Mouse (Mus musculus) neural tube, embryonic 13.5 days (tissue): ENCODE measurements around the gene A930004D18Rik. TPM values are rescaled to one million over a fixed set of nuclear protein-coding genes. Genes with fewer than 3 reads are reported as not detected.

Experiments used
- ATAC-seq: fragments of 200-750 bp; cut with Nextera tagmentation; 2 replicates; pipeline ENCODE4 v1.8.0; 2017; ENCODE audit warnings: low read depth, mild to moderate bottlenecking, moderate TSS enrichment, moderate library complexity
- H3K27ac ChIP-seq: fragments of 300-500 bp; sonication (generic); replicated peaks from 2 replicates; pipeline ENCODE4 v1.5.1; 2015; ENCODE audit warnings: moderate library complexity, mild to moderate bottlenecking, inconsistent platforms
- H3K27me3 ChIP-seq: fragments of 300-500 bp; sonication (generic); 2 replicates; pipeline ENCODE4 v1.6.1; 2015; ENCODE audit warnings: mild to moderate bottlenecking, inconsistent platforms
- H3K36me3 ChIP-seq: fragments of 300-500 bp; sonication (generic); 2 replicates; pipeline ENCODE4 v1.6.1; 2015; ENCODE audit warnings: mild to moderate bottlenecking, inconsistent platforms
- H3K4me1 ChIP-seq: fragments of 300-500 bp; sonication (generic); replicated peaks from 2 replicates; pipeline ENCODE4 v1.6.1; 2015; ENCODE audit warnings: inconsistent platforms
- H3K4me2 ChIP-seq: fragments of 300-500 bp; sonication (generic); 2 replicates; pipeline ENCODE4 v1.6.1; 2015; ENCODE audit warnings: inconsistent platforms, mild to moderate bottlenecking, moderate library complexity
- H3K4me3 ChIP-seq: fragments of 300-500 bp; sonication (generic); 2 replicates; pipeline ENCODE4 v1.5.1; 2015; ENCODE audit warnings: mild to moderate bottlenecking, inconsistent platforms
- H3K9ac ChIP-seq: fragments of 300-500 bp; sonication (generic); 2 replicates; pipeline ENCODE4 v1.6.1; 2015; ENCODE audit warnings: moderate library complexity, mild to moderate bottlenecking, inconsistent platforms
- H3K9me3 ChIP-seq: fragments of 300-500 bp; sonication (generic); 2 replicates; pipeline ENCODE4 v1.6.1; 2016; ENCODE audit warnings: inconsistent platforms
- WGBS: fragments of 180-500 bp; shearing (Covaris S2); methylation state at CpG from one replicate; pipeline ENCODE4 v1.1.7; 2015; 5-methylcytosine and 5-hydroxymethylcytosine counted together
- polyA plus RNA-seq: library from polyadenylated mRNA; unstranded; fragments of >200 nt; fragmentation: Nextera tagmentation; extraction: Ambion mirVana; gene quantifications from 2 replicates; pipeline ENCODE4 v1.2.1, GENCODE M21; 2015

A930004D18Rik gene
- polyA plus RNA-seq = 8.8 and 12.3 TPM in 2 replicates

DNA sequence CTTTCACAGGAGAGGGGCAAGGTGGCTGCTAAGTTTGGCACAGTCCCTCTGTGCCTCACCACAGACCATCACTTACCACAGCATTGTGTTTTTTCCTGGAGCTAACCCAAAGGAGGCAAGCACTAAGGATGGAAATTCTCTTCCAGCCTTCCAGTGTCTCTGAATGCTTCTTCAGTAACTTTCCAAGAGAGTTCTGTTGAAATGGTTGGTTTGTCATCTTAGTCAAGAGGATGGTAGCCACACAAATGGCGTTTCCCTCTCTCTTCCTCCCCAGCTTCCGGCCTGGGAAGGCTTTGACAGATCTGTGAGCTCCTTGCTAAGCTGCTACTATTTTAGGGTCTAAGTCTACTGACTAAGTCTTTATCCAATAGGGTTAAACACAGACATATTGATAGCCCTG lies at the start of gene A930004D18Rik:
Gene A930004D18Rik (minus strand): TSS at position 247 of the 400 bp plus-strand sequence.
- Histone ChIP-seq H3K9ac (no peak within 1 kb of the TSS), H3K36me3 (no peaks in the 10 kb centered on the region), H3K27ac (no peak within 1 kb of the TSS), H3K27me3 (no peaks in the 10 kb centered on the region), H3K4me1 (peaks cover 77% of the 10 kb centered on the region), H3K4me2 (no peak within 1 kb of the TSS; the same call in 1 of the 2 replicates), H3K4me3 (no peak within 1 kb of the TSS), H3K9me3 (no peaks in the 10 kb centered on the region)
- no peak for ATAC-seq
- 81% methylated on average over 2 of the region's 2 CpGs for WGBS

DNA sequence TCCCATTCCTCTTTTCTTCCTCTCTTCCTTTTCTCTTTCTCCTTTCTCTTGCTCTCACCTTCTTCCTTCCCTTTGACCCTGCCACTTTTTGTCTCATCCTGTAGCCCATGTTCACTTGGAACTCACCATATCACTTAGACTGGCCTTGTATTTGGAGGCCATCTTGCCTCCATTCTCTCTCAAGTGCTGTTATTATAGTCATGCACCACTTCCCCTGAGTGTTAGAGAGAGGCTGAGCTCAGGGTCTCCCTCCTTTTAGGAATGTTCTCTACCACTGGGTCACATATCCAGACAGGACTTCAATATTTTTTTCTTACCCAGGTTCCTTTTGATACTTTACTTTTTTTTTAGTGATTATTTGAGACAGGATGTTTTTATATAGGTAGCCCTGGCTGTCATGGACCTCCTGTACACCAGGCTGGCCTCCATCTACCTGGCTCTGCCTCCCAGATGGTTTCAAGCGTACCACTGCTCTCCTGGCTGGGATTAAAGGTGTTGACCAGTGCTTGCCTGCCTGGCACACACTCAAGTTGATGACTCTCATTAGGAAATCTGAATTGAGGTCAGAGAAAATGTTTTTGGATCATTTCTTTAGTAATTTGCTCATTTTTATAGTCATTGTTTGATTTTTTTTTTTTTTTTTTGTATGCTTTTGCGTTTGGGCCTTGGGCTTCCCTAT lies 42.8 kb upstream of the A930004D18Rik start:
- 91% methylated on average over 2 of the region's 2 CpGs for WGBS
- H3K9ac ChIP-seq = no peak overlapping the region
- ATAC-seq = no peak
- no peaks in the 10 kb centered on the region for H3K9me3 ChIP-seq
- H3K4me1 ChIP-seq = no peaks in the 10 kb centered on the region
- no peak overlapping the region for H3K27ac ChIP-seq
- no peak overlapping the region for H3K4me2 ChIP-seq
- no peak overlapping the region for H3K4me3 ChIP-seq
- peaks cover 57% of the 10 kb centered on the region for H3K36me3 ChIP-seq
- no peaks in the 10 kb centered on the region for H3K27me3 ChIP-seq

DNA sequence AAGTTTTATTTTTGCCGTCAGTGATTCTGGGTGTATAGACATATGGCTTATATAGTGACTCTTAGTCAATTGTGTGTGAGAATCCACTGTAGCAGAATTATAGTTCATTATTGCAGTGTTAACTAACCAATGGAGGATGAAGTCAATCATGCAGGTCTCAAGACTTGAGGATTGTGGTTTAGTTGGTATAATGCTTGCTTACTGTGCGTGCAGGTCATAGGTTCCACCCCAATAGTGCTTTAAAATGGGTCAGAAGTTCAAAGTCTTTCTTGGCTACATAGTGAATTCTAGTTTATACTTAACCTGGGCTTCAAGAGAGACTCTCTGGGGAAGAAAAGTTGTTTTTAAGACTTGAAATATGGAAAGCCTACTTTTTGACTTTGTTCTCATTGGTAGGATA lies 34.4 kb upstream of the A930004D18Rik start:
- H3K4me3 ChIP-seq = no peak overlapping the region
- WGBS = 89% methylated on average over 2 of the region's 2 CpGs
- no peak overlapping the region for H3K9ac ChIP-seq
- no peaks in the 10 kb centered on the region for H3K9me3 ChIP-seq
- peaks cover 39% of the 10 kb centered on the region for H3K36me3 ChIP-seq
- no peaks in the 10 kb centered on the region for H3K27me3 ChIP-seq
- H3K4me1 ChIP-seq = peaks cover 6% of the 10 kb centered on the region; the same call in 1 of the 2 replicates
- no peak overlapping the region for H3K27ac ChIP-seq
- no peak for ATAC-seq
- no peak overlapping the region for H3K4me2 ChIP-seq

DNA sequence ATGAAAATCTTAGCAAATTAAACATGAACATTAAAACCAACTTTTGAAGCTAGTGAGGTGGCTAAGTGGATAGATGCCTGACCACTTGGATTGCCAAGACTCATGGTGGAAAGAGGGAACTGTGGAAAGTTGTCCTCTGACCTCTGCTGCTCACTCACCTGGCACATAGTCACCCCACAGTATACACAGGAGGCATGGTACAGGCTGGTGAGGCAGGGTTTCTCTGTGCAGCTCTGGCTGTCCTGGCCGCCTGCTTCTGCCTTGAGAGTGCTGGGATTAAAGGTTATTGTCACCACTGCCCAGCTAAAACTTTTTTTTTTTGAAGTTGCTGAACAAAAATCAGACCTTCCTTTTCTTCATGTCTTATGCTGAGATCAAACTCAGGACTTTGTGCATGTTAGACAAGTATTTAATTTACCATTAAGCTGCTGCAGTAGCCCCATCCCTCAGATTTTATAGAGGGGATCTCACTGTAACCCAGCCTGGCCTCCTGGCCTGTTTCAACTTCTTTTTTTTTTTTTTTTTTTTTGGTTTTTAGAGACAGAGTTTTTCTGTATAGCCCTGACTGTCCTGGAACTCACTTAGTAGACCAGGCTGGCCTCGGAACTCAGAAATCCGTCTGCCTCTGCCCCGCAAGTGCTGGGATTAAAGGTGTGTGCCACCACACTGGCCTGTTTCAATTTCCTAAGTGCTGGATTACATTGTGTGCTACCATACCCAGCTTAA lies 30.7 kb upstream of the A930004D18Rik start:
- H3K4me2 ChIP-seq = no peak overlapping the region
- peaks cover 14% of the 10 kb centered on the region for H3K36me3 ChIP-seq
- no peaks in the 10 kb centered on the region for H3K9me3 ChIP-seq
- H3K4me3 ChIP-seq = no peak overlapping the region
- no peak overlapping the region for H3K27ac ChIP-seq
- ATAC-seq = no peak
- peaks cover 19% of the 10 kb centered on the region for H3K4me1 ChIP-seq
- 89% methylated on average over 4 of the region's 4 CpGs for WGBS
- no peak overlapping the region for H3K9ac ChIP-seq
- H3K27me3 ChIP-seq = no peaks in the 10 kb centered on the region

DNA sequence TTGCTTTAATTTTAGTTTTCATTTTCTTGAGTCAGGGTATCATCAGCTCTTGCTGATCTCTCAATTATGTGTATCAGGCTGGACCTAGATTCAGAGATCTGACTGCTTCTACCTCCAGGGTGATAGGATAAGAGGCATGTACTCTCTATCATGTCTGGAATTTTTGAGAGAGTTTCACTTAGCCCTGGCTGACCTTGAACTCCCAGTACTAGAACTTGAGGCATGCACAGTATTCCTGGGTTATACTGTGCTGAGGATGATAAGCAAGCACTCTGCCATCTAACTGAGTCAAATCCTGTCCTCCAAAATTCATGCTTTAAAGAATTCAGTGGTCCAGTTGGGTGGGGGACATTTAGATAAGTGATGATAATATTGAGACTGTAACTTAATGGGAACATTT lies 28.9 kb upstream of the A930004D18Rik start:
- H3K36me3 ChIP-seq = peaks cover 7% of the 10 kb centered on the region
- H3K9me3 ChIP-seq = no peaks in the 10 kb centered on the region
- no peaks in the 10 kb centered on the region for H3K27me3 ChIP-seq
- 0 out of 2 replicates have a peak overlapping the region, but pooled peaks have one; percentile 80 for H3K4me3 ChIP-seq
- peaks cover 19% of the 10 kb centered on the region for H3K4me1 ChIP-seq
- no peak overlapping the region for H3K9ac ChIP-seq
- no peak for ATAC-seq
- H3K4me2 ChIP-seq = peak overlapping the region; percentile 86
- no peak overlapping the region for H3K27ac ChIP-seq

DNA sequence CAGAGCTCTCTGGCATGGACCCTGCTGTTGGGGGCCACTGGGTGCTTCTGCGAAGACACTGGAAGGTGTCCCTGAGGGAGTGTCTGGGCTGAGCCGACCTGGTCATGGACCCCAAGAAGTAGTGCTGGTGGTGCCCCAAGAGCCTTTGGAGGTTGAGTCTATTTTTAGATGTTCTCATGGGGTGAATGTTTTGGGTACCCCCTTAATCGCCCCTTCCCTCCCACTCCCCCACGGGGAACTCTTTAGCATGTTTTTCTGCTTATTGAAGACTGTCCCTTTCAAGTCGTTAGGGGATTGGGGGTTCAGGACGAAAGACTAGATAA lies 28.1 kb upstream of the A930004D18Rik start:
- Histone ChIP-seq H3K9ac (peak overlapping the region; percentile 98), H3K4me2 (peak overlapping the region; percentile 86), H3K4me1 (peaks cover 19% of the 10 kb centered on the region), H3K9me3 (no peaks in the 10 kb centered on the region), H3K27me3 (no peaks in the 10 kb centered on the region), H3K36me3 (peaks cover 7% of the 10 kb centered on the region), H3K27ac (peak overlapping the region; percentile 100), H3K4me3 (peak overlapping the region; percentile 80)
- WGBS = 8% methylated on average over 6 of the region's 6 CpGs
- no peak; the same call in 1 of the 2 replicates for ATAC-seq

DNA sequence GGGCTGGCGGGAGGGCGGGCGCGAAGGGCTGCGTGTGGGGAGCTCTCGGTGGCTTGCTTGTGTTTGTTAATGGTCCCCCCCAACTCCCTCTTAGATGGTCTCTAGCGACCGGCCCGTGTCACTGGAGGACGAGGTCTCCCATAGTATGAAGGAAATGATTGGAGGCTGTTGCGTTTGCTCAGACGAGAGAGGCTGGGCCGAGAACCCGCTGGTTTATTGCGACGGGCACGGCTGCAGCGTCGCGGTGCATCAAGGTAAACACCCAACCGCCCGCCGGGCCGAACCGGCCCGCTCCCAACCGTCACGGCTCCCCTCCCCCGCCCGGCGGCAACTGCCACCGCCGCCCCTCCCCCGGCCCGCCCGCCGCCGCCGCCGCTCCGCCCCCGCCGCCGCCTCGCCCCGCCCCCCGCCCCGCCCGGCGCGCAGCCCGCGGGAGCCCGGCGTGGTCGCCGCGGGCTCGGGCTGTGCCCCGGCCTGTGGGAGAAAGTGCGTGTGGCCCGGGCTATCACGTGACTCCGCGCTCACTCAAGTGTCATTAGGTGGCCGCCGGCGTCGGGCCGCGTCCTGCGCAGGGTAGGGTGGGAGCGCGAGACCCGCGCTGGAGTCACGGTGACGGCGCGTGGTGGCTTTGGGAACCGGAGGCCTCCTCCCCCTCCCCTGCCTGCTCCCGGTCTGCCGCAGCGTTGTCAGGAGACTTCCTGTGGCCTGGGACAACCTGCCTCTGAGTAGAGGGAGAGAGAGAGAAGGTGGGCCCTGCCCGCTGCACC lies 27.6 kb upstream of the A930004D18Rik start:
- peak; percentile 62 for ATAC-seq
- Histone ChIP-seq H3K27ac (peak overlapping the region; percentile 100), H3K36me3 (peaks cover 7% of the 10 kb centered on the region), H3K9ac (peak overlapping the region; percentile 98), H3K9me3 (no peaks in the 10 kb centered on the region), H3K4me1 (peaks cover 19% of the 10 kb centered on the region), H3K27me3 (no peaks in the 10 kb centered on the region), H3K4me3 (peak overlapping the region; percentile 80), H3K4me2 (peak overlapping the region; percentile 86)
- under 1% methylated on average over 53 of the region's 85 CpGs for WGBS

DNA sequence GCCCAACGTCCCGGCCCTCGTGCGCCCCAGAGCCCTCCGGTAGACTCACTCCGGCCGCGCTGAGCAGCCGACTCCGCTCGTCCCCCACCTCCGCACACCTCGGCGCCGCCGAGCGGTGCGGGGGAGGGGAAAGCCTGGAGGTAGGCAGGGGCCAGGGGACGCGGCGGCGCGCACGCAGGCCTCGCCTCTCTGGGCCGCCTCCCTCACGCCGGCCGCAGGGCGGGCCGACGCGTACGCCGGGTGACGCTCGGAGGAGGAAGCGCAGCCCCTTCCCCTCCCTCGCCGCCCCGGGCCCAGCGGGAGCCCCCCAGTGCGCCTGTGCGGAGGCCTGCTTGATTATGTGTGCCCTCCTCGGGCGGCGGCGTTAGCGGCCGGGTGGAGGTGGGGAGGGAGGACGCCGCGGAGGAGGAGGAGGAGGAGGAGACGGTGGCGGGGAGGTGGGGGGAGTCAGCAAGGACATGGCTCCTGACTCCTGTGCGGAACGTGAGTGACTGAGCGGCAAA lies 26.9 kb upstream of the A930004D18Rik start:
- no peaks in the 10 kb centered on the region for H3K9me3 ChIP-seq
- H3K4me3 ChIP-seq = peak overlapping the region; percentile 80
- whole genome bisulfite sequencing = 0% methylated on average over 31 of the region's 58 CpGs
- H3K4me1 ChIP-seq = peaks cover 20% of the 10 kb centered on the region
- H3K27ac ChIP-seq = peak overlapping the region; percentile 100
- H3K4me2 ChIP-seq = peak overlapping the region; percentile 86
- H3K36me3 ChIP-seq = peaks cover 7% of the 10 kb centered on the region
- ATAC-seq = peak; percentile 96
- H3K27me3 ChIP-seq = no peaks in the 10 kb centered on the region
- peak overlapping the region; percentile 98 for H3K9ac ChIP-seq

DNA sequence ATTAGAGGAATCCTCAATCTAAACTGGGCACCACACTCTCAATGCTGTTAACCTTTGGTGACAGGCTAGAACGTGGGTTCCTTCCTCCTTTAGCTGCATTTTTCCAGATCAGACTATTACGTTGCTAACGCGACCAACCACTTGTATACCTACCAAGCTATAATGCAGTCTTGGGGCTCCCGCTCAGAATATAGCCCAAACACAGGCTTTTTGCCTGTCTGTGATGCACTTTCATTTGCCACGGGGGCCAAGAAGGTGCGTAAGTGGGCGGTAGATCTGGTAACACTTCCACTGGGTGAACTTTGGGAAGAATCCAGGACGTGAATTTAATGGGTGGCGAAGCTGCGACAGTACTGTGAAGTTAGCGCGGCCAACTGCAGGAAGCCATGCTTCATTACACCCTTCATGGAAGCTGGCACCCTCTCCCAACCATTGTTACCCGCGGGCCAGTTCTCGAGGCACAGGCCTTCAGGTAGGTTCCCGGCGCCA lies 26.3 kb upstream of the A930004D18Rik start:
- peaks cover 7% of the 10 kb centered on the region for H3K36me3 ChIP-seq
- H3K9ac ChIP-seq = peak overlapping the region; percentile 98
- H3K27ac ChIP-seq = peak overlapping the region; percentile 100
- peak; percentile 64 for ATAC-seq
- H3K4me3 ChIP-seq = peak overlapping the region; percentile 80
- H3K4me2 ChIP-seq = peak overlapping the region; percentile 86
- no peaks in the 10 kb centered on the region for H3K27me3 ChIP-seq
- H3K4me1 ChIP-seq = peaks cover 26% of the 10 kb centered on the region
- no peaks in the 10 kb centered on the region for H3K9me3 ChIP-seq
- WGBS = under 1% methylated on average over 18 of the region's 18 CpGs

DNA sequence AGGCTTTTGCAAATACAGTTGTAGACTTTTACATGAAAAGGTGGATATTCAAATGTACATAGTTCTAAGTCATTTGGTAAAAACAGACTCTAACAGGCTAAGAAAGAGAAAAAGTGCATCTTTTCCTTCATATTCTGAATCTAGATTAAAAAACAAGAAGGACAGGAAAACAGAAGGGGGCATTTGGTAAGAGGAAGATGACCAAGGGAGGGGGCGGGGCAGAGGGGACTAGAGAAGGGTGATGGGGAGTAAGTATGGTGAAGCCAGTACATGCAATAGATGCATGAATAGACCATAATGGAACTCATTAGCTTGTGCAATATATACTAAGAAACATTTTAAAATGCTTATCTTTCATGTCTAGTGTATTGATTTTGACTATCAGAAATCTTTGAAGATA lies 22.9 kb upstream of the A930004D18Rik start:
- Histone ChIP-seq H3K4me3 (no peak overlapping the region), H3K9me3 (no peaks in the 10 kb centered on the region), H3K9ac (no peak overlapping the region), H3K4me1 (peaks cover 21% of the 10 kb centered on the region), H3K4me2 (no peak overlapping the region), H3K27me3 (no peaks in the 10 kb centered on the region), H3K27ac (no peak overlapping the region), H3K36me3 (no peaks in the 10 kb centered on the region)
- WGBS = 67% methylated on average over 1 of the region's 1 CpGs
- ATAC-seq = no peak

DNA sequence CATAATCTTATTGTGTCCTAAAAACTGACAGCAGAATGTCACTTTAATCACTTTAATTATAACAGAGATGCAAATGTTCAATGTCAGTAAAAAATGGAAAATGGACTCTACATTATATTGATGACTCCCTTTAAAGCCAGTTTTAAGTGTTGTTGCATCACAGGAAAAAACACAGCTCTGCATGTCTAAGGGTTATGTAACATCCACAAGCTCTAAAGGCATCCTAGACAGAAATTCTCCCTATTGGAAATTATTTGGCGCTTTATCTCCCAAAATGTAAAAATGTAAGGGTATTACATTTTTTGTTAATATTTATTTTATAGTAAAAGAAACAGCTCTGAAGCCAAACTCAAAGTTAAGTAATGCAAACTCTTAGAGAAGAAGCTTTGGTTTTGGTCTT lies 22.4 kb upstream of the A930004D18Rik start:
- H3K36me3 ChIP-seq = no peaks in the 10 kb centered on the region
- no peak for ATAC-seq
- WGBS = 78% methylated on average over 1 of the region's 1 CpGs
- H3K27me3 ChIP-seq = no peaks in the 10 kb centered on the region
- no peak overlapping the region for H3K4me2 ChIP-seq
- no peak overlapping the region for H3K27ac ChIP-seq
- peaks cover 26% of the 10 kb centered on the region for H3K4me1 ChIP-seq
- H3K9ac ChIP-seq = no peak overlapping the region
- H3K9me3 ChIP-seq = no peaks in the 10 kb centered on the region
- H3K4me3 ChIP-seq = no peak overlapping the region

DNA sequence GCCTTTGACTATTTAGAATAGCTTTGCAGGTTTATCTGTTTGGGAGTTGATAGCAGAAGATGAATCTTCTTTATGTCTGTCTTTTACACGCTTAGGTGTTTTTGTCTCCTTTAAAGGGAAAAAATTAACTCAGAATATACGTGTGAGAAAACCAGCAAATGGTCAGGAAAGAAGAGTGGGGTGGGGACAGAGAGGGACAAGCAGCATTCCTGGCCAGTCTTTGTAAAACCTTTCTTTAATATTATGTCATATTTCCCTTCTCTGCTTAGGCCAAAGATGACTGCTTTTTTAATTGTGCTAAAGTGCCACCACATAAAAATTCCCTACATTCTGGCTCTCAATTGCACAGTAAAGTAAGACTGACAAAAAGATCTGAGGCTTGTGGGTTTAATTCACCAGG lies 21.5 kb upstream of the A930004D18Rik start:
- ATAC-seq = no peak
- H3K27me3 ChIP-seq = no peaks in the 10 kb centered on the region
- 19% methylated on average over 2 of the region's 2 CpGs for WGBS
- peaks cover 34% of the 10 kb centered on the region for H3K4me1 ChIP-seq
- no peaks in the 10 kb centered on the region for H3K9me3 ChIP-seq
- H3K4me3 ChIP-seq = no peak overlapping the region
- 0 out of 2 replicates have a peak overlapping the region, but pooled peaks have one; percentile 2 for H3K9ac ChIP-seq
- no peak overlapping the region for H3K27ac ChIP-seq
- no peaks in the 10 kb centered on the region for H3K36me3 ChIP-seq
- peak overlapping the region; percentile 94 for H3K4me2 ChIP-seq
